Mouse (Mus musculus): ENCODE data around the gene Gm17622.

The Gm17622 gene

DNA sequence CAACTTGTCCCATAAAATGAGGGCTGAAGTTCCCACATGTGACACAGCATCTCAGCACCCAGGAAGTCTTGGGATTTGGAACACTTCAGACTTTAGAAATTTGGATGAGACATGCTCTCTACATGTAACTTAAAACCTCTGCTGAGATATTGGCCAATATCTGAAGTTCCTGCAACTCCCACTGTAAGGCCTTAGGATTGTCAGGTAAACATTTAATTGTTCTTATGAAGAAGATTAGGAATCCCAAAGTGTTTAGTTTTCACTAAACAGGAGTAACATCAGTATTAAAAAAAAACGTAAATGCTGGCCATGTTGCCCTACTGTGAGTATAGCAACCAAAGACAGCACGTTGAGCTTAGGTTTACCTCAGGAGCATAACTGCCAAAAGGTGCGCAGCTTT lies at the start of gene Gm17622:
Gm17622 (plus strand) TSS at position 301 of the 400 bp plus-strand sequence.
- DNase-seq (ENCODE audit: low spot score in 2 of 2), result no peak

GRCm38 (mm10) chr13:96450205-96450856 lies 40.2 kb upstream of the Gm17622 start:
- DNase-seq (ENCODE audit: low spot score in 2 of 2), result no peak

DNA sequence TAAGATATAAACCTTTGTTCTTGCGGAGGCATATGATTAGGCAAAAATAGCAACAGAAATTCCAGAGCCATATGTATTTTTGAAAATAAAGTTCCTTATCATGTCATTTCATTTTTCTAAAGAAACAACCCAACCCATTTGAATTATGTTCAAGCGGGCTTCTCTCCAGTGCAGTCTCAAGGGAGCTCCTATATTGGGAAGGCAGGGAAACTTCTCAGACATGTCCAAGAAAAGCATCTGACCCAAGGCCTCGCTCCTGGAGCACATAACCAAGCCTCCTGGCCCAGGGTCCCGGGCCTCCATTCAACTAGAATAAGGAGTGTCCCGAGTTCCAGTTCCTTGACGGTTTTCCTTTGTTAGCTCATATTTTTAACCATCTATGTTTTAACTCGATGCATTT lies 39.7 kb upstream of the Gm17622 start:
- no peak for DNase-seq (ENCODE audit: low spot score in 2 of 2)

- no peak for DNase-seq (ENCODE audit: low spot score in 2 of 2)
These were observed 39.0 kb upstream of the Gm17622 start for GRCm38 (mm10) chr13:96451386-96452140.

DNA sequence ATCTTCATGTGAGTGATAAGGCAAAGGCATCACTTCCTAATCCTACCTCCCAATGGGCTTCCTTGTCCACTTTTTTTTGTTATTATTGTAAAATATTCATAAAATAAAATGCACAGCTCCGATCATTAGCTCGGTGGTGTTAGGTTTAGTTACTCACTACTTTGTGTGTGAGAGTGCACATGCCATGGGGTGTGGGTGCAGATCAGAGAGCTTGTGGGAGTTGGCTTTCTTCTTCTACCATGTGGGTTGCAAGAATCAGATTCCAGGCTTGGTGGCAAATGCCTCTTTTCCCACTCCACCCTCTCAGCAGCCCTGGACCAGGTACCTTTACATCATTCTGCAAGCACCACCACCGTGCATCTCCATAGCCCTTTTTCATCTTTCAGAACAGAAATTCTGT lies 37.9 kb upstream of the Gm17622 start:
- no peak for DNase-seq (ENCODE audit: low spot score in 2 of 2)

- no peak for DNase-seq (ENCODE audit: low spot score in 2 of 2)
These were observed 36.2 kb upstream of the Gm17622 start for GRCm38 (mm10) chr13:96454288-96454687.

DNA sequence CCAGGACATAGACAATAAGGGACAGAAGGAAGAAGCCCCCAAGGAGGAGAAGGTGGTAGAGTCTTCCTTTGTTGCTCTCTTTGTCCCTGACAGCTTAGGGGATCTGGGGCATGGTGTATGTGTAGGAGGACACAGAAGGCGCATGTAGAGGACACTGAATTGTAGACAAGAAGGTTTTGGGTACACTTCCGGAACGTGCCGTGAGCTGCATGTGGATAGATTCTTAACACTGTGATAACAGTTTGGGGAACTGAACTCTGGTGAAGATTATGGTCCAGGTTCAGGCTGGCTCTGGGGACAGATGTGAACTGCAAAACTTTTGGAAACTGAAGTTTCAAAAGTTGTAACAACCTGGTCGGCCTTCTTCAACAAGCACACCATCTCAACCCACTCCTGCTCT lies 33.0 kb upstream of the Gm17622 start:
- no peak for DNase-seq (ENCODE audit: low spot score in 2 of 2)

- DNase-seq (ENCODE audit: low spot score in 2 of 2), result no peak
These were observed 32.5 kb upstream of the Gm17622 start for GRCm38 (mm10) chr13:96458018-96458417.

GRCm38 (mm10) chr13:96458606-96459005 lies 31.9 kb upstream of the Gm17622 start:
- DNase-seq (ENCODE audit: low spot score in 2 of 2), result no peak

GRCm38 (mm10) chr13:96462644-96463043 lies 27.9 kb upstream of the Gm17622 start:
- no peak for DNase-seq (ENCODE audit: low spot score in 2 of 2)

DNA sequence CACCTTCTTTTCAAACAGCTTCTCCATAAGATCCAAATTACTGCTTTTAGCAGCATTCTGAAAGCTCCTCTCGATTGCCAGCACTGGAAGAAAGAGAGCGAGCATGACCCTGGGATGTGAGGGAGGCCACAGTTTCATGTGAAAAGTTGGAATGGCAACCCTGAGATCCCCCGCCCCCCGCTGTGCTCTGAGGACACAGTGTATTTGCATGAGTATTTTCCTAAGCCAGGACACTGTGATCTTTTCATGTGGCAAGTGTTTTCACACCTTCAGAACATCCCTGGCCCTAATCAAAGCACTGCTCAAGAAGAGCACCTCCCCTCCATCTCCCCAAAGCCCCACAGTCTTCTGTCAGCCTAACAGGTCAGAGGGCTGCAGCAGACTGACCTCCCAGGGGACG lies 25.2 kb upstream of the Gm17622 start:
- no peak for DNase-seq (ENCODE audit: low spot score in 2 of 2)

GRCm38 (mm10) chr13:96468678-96469077 lies 21.9 kb upstream of the Gm17622 start:
- no peak for DNase-seq (ENCODE audit: low spot score in 2 of 2)

- no peak for DNase-seq (ENCODE audit: low spot score in 2 of 2)
These were observed 20.0 kb upstream of the Gm17622 start for GRCm38 (mm10) chr13:96470556-96470955.

- DNase-seq (ENCODE audit: low spot score in 2 of 2), result no peak
These were observed 19.6 kb upstream of the Gm17622 start, which contains the start of gene Ankdd1b for GRCm38 (mm10) chr13:96470957-96471356. Ankdd1b (minus strand) TSS chr13:96471198.

DNA sequence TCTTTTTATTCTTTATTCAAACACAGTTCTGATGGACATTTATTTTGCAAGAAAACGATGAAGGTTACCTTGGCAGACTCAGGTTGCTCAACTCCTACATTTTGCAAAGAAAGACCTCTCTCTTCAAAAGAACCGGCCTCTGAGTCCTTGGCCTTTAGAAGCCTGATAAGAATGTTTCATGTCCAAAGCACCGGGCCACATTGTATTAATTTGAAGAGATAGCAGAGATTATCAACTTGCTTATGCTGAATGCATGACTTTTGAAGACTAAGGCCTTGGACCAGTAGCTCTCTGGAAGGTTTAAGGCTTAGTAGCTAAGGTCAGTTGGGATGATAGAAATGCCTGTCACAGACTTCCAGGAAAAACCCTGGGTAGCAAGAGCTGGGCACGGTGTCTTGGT lies 13.3 kb upstream of the Gm17622 start:
- no peak for DNase-seq (ENCODE audit: low spot score in 2 of 2)

GRCm38 (mm10) chr13:96478991-96479390 lies 11.5 kb upstream of the Gm17622 start:
- no peak for DNase-seq (ENCODE audit: low spot score in 2 of 2)

- DNase-seq (ENCODE audit: low spot score in 2 of 2), result no peak
These were observed 3.3 kb upstream of the Gm17622 start for GRCm38 (mm10) chr13:96487230-96487629.

DNA sequence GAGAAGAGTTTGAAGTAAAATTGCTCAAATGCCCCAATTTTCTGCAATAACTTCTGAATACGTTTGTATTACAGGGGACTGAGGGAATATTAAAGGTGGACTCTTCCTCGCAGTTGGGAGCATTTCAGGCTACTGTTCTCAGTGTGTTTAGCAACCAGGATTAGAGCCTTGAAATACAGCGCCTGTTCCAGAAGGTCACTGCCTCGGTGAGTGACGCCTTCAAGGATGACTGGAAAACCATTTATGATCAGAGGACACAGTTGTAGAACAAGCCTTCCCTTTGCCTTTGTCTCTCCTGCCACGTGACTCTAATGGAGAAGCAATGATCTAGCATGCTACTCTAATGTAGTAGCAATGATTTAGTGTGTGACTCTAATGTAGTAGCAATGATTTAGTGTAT lies 2.6 kb upstream of the Gm17622 start:
- DNase-seq (ENCODE audit: low spot score in 2 of 2), result no peak

GRCm38 (mm10) chr13:96496630-96497029 lies 6.1 kb downstream of the Gm17622 start:
- DNase-seq (ENCODE audit: low spot score in 2 of 2), result no peak

DNA sequence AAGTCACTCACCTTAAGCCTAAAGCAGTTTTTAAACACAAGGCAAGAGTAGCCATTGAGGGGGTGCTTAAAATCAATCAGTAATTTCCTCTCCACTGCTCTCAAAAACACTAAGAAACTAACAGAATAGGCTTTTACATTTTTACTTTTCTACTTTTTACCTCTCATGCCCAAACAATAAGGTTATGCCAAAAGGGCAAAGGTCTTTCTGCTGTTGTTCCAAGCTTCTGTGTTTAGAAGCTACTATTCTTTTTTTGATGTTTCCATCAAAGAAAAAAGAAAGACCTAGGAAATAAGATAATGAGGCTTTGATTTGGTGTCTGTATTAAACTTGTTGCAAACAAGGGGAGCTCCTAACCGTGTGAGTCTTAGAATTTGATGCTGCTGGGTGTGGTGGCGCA lies 9.4 kb downstream of the Gm17622 start:
- no peak for DNase-seq (ENCODE audit: low spot score in 2 of 2)

- no peak for DNase-seq (ENCODE audit: low spot score in 2 of 2)
These were observed 15.1 kb downstream of the Gm17622 start for GRCm38 (mm10) chr13:96505661-96506060.

- no peak for DNase-seq (ENCODE audit: low spot score in 2 of 2)
These were observed 15.8 kb downstream of the Gm17622 start for GRCm38 (mm10) chr13:96506313-96506712.

DNA sequence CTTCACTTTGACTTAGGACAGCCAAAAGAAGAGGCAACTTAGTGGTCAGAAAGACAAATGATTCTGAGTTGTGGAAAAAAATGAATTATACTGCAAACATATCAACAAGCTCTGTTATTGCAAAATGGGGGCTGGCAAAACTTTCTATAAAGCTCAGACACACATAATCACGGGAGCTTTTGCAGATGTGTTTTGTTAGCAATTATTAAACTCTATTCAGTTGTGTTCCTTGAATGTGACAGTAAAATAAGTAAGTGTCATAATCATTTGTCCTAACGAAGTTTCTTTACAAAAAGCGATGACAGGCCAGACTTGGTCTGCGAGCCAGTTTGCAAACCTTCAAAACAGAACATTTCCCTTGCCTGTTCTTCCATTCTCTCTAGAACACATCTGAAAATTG lies 17.0 kb downstream of the Gm17622 start:
- DNase-seq (ENCODE audit: low spot score in 2 of 2), result no peak

All from cerebellum, postnatal 4 days (tissue).